Mouse (Mus musculus) frontal cortex, adult (tissue): Measurements from ENCODE around the gene Gm8332.
"Not testable (repeated sequence)": the region's sequence is repeated elsewhere in the genome, so short reads cannot be mapped to it uniquely, and the experiment has no call there.

Source experiments
- ATAC-seq: cut with Nextera tagmentation; 2 replicates; pipeline ENCODE4 v1.9.2; 2017; ENCODE audit warnings: mild to moderate bottlenecking, moderate library complexity, mixed read lengths; ENCODE audit not compliant: low TSS enrichment

Gene Gm8332

DNA sequence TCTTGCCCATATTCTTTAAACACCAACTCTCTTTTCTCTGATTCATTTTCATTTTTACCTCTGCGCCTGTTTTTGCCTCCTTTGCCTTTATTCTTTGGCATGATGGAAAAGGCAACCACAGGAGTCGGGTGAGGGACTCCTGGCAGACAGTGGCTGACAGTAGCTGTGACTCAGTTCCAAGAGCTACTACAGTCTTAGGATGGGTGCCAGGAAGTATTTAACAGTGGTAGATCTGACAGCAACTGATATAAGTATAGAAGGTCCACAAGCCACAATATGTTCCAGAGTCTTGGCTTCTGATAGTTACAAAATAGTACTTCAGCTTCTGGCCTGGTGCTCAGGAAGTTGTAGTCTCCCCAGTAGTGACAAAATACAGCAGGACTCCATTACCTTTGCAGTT, at the start of gene Gm8332:
Gm8332 (minus strand) TSS at position 101 of the 400 bp plus-strand sequence.
- not testable (repeated sequence) for ATAC-seq

DNA sequence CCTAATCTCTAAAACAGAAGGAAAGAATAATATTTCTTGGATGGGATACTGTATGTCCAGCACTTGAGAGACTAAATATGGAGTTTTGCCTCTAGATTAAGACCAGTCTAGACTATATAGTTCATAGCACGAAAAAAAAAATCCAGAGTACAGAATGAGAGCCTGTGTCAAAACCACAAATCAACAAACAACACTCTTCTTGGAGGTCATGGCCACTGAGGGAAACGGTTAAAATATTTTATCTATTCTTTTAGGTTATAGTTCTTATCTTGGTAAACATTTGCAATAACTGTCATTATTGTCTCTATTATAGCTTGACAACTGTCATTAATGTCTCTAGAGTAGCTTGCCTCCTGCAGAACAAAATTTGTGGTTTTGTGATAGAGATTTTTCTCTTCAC, 47.3 kb upstream of the Gm8332 start:
- not testable (repeated sequence) for ATAC-seq

DNA sequence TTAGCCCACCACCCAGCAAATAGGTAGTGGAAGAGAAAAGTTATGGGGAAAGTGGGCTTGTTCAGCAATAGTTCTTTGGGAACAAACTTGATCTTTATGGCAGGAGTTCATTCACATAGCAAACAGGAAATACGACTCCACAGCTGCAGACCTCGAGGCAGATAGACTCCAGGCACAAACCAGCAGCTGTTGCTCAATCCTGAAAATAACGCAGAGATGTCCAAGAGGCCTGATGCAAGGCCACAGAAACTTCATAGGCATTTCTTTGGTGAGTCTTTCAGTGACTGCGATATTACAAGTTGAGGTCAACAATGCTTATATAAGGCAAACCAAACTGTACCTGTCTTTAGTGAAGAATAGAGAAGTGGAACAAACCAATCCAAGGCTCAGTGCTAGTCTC, 43.2 kb upstream of the Gm8332 start:
- ATAC-seq: not testable (repeated sequence)

DNA sequence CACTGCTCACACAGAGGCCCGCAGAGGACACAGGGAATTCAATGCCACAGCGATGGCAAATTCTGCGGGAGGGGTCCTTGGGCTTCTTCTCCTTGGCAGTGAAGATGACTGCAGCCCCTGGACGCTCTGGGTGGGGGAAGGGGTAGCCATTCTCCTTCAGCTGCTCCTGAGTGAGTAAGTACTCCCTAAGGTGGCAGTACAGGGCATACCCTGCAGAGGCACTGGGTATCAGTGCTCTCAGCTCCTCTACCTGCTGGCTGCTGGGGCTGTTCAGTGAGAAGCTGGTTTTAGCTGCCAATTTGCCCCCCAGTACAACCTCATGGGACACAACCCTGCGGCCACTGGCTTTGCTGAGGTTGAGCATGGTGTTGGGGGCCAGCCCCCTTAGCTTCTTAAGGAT, 35.3 kb upstream of the Gm8332 start:
- ATAC-seq: not testable (repeated sequence)

DNA sequence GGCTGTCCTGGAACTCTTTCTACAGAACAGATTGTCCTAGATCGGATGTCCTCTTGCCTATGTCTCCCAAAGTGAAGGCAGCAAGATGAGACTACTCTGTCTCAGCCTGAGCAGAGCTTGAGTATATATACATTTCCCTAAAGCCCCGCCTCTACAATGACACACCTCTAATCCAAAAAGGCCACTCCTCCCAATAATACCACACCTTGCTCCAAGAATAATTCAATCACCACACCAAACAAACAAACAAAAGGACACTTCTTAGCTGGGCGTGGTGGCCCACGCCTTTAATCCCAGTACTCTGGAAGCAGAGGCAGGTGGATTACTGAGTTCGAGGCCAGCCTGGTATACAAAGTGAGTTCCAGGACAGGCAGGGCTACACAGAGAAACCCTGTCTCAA, 24.5 kb upstream of the Gm8332 start, which contains the start of gene Gm5662:
Gm5662 (minus strand) TSS at position 101 of the 400 bp plus-strand sequence.
- ATAC-seq: not testable (repeated sequence)

DNA sequence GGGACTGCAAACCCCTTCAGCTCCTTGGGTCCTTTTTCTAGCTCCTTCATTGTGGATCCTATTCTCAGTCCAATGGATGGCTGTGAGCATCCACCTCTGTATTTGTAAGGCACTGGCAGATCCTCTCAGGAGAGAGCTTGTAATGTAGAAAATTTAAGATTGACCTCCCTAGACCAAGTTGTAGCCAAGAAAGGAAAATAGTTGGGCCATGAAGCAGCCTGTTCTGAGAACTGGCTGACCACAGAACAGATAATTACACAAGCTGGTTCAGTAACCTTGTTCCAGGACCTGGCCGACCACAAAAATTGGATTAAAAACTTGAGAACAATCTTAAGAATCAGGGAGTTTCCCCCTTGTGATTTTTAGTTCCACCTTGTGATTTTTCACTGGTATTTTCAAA, 7.3 kb upstream of the Gm8332 start:
- no peak for ATAC-seq

DNA sequence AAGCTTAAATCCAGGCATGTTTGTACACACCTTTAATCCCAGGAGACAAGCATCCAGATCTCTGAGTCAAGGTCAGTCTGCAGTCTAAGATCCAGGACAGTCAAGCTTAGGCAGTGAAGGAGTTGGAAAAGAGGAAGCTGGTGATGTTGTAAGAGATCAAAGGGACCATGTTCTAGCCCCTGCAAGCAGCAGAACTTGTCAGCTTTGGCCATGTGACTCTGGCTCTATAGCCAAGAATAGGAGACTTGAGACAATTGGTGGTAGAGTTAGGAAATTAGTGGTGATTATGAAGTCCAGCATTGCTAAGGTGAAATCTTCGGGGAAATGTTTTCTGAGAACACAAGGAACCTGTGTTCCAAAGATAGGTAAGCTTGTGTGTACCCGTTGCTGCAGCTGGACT, 6.0 kb upstream of the Gm8332 start:
- ATAC-seq: not testable (repeated sequence)

DNA sequence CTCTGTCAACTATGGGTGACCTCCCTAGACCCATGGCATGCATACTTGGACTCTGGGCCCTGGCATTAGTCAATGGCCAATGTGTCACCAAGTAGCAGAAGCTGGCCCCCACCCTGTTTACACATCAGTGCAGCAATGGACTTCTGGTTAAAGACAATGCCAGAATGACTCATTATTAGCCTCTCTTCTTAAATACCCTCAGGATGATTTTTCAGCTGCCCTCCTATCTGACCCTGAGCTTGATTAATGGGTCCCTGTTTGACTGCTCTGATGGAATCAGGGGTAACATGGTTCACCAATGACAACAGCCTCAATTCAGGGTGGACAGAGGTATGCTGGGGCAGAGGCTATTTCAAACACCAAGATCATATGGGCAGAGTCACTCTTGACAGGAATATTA, 4.1 kb downstream of the Gm8332 start:
- not testable (repeated sequence) for ATAC-seq

DNA sequence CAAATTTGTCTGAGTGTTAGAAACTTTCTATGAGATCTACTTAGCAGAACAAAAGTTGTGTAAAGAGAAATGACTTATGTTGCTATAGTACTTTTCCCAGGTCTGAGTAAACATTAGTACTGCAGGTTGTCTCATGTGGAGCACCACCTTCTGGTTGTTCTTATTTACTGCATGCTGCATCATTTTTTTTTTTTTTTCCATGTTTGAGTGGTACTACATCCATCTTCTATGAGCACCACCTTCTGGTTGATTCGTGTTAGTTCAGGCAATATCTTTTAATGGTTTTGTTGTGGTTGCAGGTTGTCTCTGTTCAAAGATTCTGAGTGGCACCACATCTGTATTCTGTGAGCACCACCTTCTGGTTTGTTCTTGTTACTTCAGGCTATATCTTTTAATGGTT, 7.0 kb downstream of the Gm8332 start:
- ATAC-seq: not testable (repeated sequence)

DNA sequence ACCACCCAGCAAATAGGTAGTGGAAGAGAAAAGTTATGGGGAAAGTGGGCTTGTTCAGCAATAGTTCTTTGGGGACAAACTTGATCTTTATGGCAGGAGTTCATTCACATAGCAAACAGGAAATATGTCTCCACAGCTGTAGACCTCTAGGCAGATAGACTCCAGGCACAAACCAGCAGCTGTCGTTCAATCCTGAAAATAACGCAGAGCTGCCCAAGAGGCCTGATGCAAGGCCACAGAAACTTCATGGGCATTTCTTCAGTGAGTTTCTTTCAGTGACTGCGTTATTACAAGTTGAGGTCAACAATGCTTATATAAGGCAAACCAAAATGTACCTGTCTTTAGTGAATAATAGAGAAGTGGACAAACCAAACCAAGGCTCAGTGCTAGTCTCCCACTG, 30.5 kb downstream of the Gm8332 start:
- no peak for ATAC-seq

DNA sequence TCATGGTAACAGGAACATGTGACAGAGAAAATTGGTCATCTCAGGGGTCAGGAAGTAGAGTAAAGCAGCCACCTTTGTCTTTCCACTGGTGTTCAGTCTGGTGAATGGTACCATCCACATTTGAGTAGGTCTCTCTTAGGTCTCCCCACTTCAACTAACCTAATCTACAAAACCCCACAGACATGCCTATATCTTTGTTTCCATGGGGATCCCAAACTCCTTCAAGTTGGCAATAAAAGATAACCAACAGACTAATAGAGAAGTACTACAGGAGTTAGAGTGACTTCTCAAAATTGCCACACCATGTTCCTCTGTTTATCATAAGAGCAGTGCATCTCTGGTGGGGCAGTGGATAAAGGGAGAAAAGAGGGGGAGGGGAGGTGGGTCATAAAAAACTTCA, 31.8 kb downstream of the Gm8332 start:
- ATAC-seq: not testable (repeated sequence)

DNA sequence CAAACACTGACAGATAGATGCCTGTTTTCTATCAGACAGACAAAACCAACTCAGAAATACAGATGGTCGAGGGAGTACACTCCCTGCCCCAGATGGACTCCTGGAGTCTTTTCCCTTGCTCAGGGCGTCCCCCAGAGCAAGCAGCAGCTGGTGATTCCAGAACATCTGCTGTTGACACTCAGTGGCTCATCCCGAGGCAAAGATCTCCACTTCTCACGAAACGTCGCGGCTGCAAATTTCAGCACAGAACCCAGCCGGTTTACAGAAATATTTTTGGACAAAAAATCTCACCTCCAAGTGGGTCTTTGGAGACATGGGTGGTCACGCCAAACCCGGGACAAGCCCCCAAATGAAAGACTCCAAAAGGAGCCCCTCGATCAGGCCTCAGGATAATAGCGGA, 35.3 kb downstream of the Gm8332 start:
- ATAC-seq: no peak

DNA sequence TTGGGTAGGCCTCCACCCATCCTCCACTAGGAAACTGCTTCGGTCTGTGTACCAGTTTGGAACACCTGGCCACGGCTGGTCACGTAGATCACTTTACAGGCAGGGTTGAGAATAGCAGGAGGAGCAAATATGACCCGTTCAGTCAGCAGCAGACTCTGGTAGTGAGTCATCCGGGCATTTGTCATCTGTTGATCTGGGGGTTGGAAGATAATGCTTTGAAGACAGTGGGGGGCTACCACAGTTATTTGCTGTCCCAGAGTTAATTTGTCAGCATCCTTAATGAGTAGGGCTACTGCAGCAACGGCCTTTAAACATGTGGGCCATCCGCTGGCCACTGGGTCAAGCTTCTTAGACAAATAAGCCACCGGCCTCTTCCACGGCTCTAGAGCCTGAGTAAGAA, 38.4 kb downstream of the Gm8332 start:
- ATAC-seq: not testable (repeated sequence)

DNA sequence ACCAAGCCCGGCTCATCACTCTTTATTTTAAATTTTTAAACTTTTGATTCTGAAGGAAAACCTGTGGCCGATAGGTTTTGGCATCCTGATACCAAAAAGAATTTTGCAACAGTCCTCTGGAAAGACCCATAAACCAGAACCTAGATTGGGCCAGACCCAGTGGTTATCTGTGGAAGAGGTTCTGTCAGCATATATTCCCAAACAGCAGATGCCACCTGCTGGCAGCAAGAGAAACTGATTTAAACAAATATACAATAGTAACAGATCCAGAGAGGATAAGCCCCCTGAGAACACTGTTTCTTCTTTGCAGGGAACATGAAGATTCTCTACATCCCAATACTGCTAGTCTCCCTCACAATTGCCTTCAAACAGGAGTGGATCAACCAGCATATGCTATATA, 47.0 kb downstream of the Gm8332 start:
- no peak for ATAC-seq
